Mouse (Mus musculus): ENCODE results near the gene Cd33. TPM values are rescaled to one million over a fixed set of nuclear protein-coding genes. Genes with fewer than 3 reads are reported as not detected.

Gene Cd33
- polyA plus RNA-seq, 2 experiments: 2.9 to 3.0 TPM

- Histone ChIP-seq H3K4me1 (ENCODE audit: control insufficient read depth, insufficient read depth, low read length) (no peaks in the 10 kb centered on the region), H3K4me3 (replicated peaks; ENCODE audit: low read length) (no peak overlapping the region; the same call in 1 of the 2 replicates), H3K9ac (ENCODE audit: low read depth, low read length, severe bottlenecking) (no peak overlapping the region), H3K27ac (replicated peaks; ENCODE audit: low read depth, low read length) (no peak overlapping the region), H3K4me2 (replicated peaks; ENCODE audit: low read depth, low read length, severe bottlenecking) (no peak overlapping the region), H3K27me3 (ENCODE audit: control insufficient read depth, insufficient read depth, low read length) (no peaks in the 10 kb centered on the region), H3K36me3 (ENCODE audit: control insufficient read depth, insufficient read depth, low read length) (no peaks in the 10 kb centered on the region), H3K9me3 (ENCODE audit: control insufficient read depth, low read length) (no peaks in the 10 kb centered on the region)
- DNase-seq (ENCODE audit: low spot score): no peak
- WGBS: 65% methylated on average over 9 of the region's 9 CpGs
- ATAC-seq (ENCODE audit: low FRiP score, low read depth): no peak
- no peak for TF ChIP-seq POLR2A (IDR thresholded peaks at IDR 0.05; ENCODE audit: borderline replicate concordance, extremely low read depth, insufficient read depth, insufficient read length)
These were observed 53.4 kb downstream of the Cd33 start for GRCm38 (mm10) chr7:43490861-43491260.

- TF ChIP-seq POLR2A (IDR thresholded peaks at IDR 0.05; ENCODE audit: borderline replicate concordance, extremely low read depth, insufficient read depth, insufficient read length): no peak
- Histone ChIP-seq H3K27ac (replicated peaks; ENCODE audit: low read depth, low read length) (no peak overlapping the region), H3K9ac (ENCODE audit: low read depth, low read length, severe bottlenecking) (peak overlapping the region; percentile 77), H3K4me2 (replicated peaks; ENCODE audit: low read depth, low read length, severe bottlenecking) (peak overlapping the region; percentile 82), H3K4me3 (replicated peaks; ENCODE audit: low read length) (peak overlapping the region; percentile 54), H3K27me3 (ENCODE audit: control insufficient read depth, insufficient read depth, low read length) (no peaks in the 10 kb centered on the region), H3K36me3 (ENCODE audit: control insufficient read depth, insufficient read depth, low read length) (no peaks in the 10 kb centered on the region), H3K9me3 (ENCODE audit: control insufficient read depth, low read length) (no peaks in the 10 kb centered on the region), H3K4me1 (ENCODE audit: control insufficient read depth, insufficient read depth, low read length) (no peaks in the 10 kb centered on the region)
- ATAC-seq (ENCODE audit: low FRiP score, low read depth) (peak; percentile 93), DNase-seq (ENCODE audit: low spot score) (peak; percentile 55)
- 0% methylated on average over 5 of the region's 13 CpGs for WGBS
These were observed 54.0 kb downstream of the Cd33 start for GRCm38 (mm10) chr7:43490182-43490584.

GRCm38 (mm10) chr7:43489631-43490125 is 54.5 kb downstream of the Cd33 start, which contains the start of gene Iglon5:
TSS of gene Iglon5 (minus strand) at chr7:43490075.
- DNase-seq (ENCODE audit: low spot score) (no peak), ATAC-seq (ENCODE audit: low FRiP score, low read depth) (peak; percentile 58)
- H3K36me3 ChIP-seq (ENCODE audit: control insufficient read depth, insufficient read depth, low read length): no peaks in the 10 kb centered on the region
- peak within 1 kb of the TSS; percentile 82 for H3K4me2 ChIP-seq (replicated peaks; ENCODE audit: low read depth, low read length, severe bottlenecking)
- no peak within 1 kb of the TSS for H3K27ac ChIP-seq (replicated peaks; ENCODE audit: low read depth, low read length)
- peak within 1 kb of the TSS; percentile 77 for H3K9ac ChIP-seq (ENCODE audit: low read depth, low read length, severe bottlenecking)
- no peak for TF ChIP-seq POLR2A (IDR thresholded peaks at IDR 0.05; ENCODE audit: borderline replicate concordance, extremely low read depth, insufficient read depth, insufficient read length)
- no peaks in the 10 kb centered on the region for H3K4me1 ChIP-seq (ENCODE audit: control insufficient read depth, insufficient read depth, low read length)
- H3K27me3 ChIP-seq (ENCODE audit: control insufficient read depth, insufficient read depth, low read length): no peaks in the 10 kb centered on the region
- H3K4me3 ChIP-seq (replicated peaks; ENCODE audit: low read length): peak within 1 kb of the TSS; percentile 54
- 4% methylated on average over 20 of the region's 41 CpGs for WGBS
- no peaks in the 10 kb centered on the region for H3K9me3 ChIP-seq (ENCODE audit: control insufficient read depth, low read length)

- Histone ChIP-seq H3K27ac (replicated peaks; ENCODE audit: low read depth, low read length) (no peak overlapping the region), H3K27me3 (ENCODE audit: control insufficient read depth, insufficient read depth, low read length) (no peaks in the 10 kb centered on the region), H3K9me3 (ENCODE audit: control insufficient read depth, low read length) (no peaks in the 10 kb centered on the region), H3K4me2 (replicated peaks; ENCODE audit: low read depth, low read length, severe bottlenecking) (no peak overlapping the region), H3K4me1 (ENCODE audit: control insufficient read depth, insufficient read depth, low read length) (no peaks in the 10 kb centered on the region), H3K36me3 (ENCODE audit: control insufficient read depth, insufficient read depth, low read length) (no peaks in the 10 kb centered on the region), H3K9ac (ENCODE audit: low read depth, low read length, severe bottlenecking) (no peak overlapping the region), H3K4me3 (replicated peaks; ENCODE audit: low read length) (no peak overlapping the region)
- WGBS: 41% methylated on average over 5 of the region's 5 CpGs
- ATAC-seq (ENCODE audit: low FRiP score, low read depth) (no peak), DNase-seq (ENCODE audit: low spot score) (no peak)
- TF ChIP-seq POLR2A (IDR thresholded peaks at IDR 0.05; ENCODE audit: borderline replicate concordance, extremely low read depth, insufficient read depth, insufficient read length): no peak
These were observed 55.6 kb downstream of the Cd33 start for GRCm38 (mm10) chr7:43488646-43489045.

GRCm38 (mm10) chr7:43483236-43483635 is 61.0 kb downstream of the Cd33 start:
- Histone ChIP-seq H3K9ac (ENCODE audit: low read depth, low read length, severe bottlenecking) (no peak overlapping the region), H3K27me3 (ENCODE audit: control insufficient read depth, insufficient read depth, low read length) (0 out of 2 replicates have a peak, but pooled peaks cover under 1% of the 10 kb centered on the region), H3K9me3 (ENCODE audit: control insufficient read depth, low read length) (no peaks in the 10 kb centered on the region), H3K36me3 (ENCODE audit: control insufficient read depth, insufficient read depth, low read length) (0 out of 2 replicates have a peak, but pooled peaks cover 4% of the 10 kb centered on the region), H3K4me2 (replicated peaks; ENCODE audit: low read depth, low read length, severe bottlenecking) (no peak overlapping the region), H3K4me1 (ENCODE audit: control insufficient read depth, insufficient read depth, low read length) (no peaks in the 10 kb centered on the region), H3K4me3 (replicated peaks; ENCODE audit: low read length) (no peak overlapping the region), H3K27ac (replicated peaks; ENCODE audit: low read depth, low read length) (no peak overlapping the region)
- ATAC-seq (ENCODE audit: low FRiP score, low read depth) (no peak), DNase-seq (ENCODE audit: low spot score) (peak; percentile 33)
- 9% methylated on average over 10 of the region's 10 CpGs for WGBS
- no peak for TF ChIP-seq POLR2A (IDR thresholded peaks at IDR 0.05; ENCODE audit: borderline replicate concordance, extremely low read depth, insufficient read depth, insufficient read length)

Measured in limb, embryonic 14.5 days (tissue).